Mouse (Mus musculus) granulocyte monocyte progenitor cell, adult 5-6 weeks (primary cell): ENCODE data around the gene 1810010D01Rik. TPM values are rescaled to one million over a fixed set of nuclear protein-coding genes. Genes with fewer than 3 reads are reported as not detected.

Experiments
- ATAC-seq: replicated peaks from 2 replicates; pipeline ENCODE4 v1.8.0; 2016; ENCODE audit warnings: mild to moderate bottlenecking, moderate TSS enrichment, inconsistent platforms; ENCODE audit not compliant: poor library complexity, severe bottlenecking
- total RNA-seq, 2 experiments: library from RNA; stranded (forward) in 1 of 2; stranded (reverse) in 1 of 2; fragments of 200-712, 200-1000 nt in 1 of 2; fragments of >200 nt in 1 of 2; fragmentation: Nextera tagmentation in 1 of 2; gene quantifications; 2 replicates each; pipeline ENCODE4 v1.2.3; 2014 to 2017

Gene 1810010D01Rik
- total RNA-seq, 2 experiments from 2014 or later, result not detected

DNA sequence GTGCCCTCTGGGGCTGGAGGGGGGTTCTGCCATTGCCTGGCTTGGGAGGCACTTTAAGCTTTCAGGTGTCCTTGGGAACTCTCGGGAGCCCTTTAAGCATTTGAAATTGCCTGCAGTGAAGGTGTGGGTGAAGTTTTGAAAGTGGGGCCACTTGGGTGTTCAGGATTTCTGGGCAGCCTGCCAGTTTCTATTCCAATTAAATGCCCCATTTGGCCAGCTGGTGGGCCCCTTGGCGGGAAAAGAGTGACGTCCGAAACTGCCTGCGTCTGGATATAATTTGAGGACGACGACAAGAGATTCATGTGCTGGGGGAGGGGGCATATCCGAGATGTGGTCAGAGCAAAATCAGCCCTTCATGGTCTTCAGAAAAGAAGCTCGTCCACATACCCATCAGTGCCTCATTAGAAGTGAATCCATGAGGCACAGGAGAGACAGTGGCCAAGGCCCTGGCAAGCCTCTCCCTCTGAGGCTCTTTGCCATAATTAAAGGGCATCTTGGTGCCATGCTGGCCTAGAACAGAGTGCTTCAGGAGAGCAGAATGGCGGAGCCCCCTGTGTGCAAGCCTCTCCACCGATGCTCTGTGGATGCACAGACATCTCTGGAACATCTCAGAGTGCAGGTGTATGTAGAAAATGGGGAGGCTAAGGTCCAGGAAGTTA is 26.4 kb downstream of the 1810010D01Rik start:
- ATAC-seq, result no peak

- no peak for ATAC-seq
Observed at GRCm38 (mm10) chr7:145179691-145180091, 28.2 kb downstream of the 1810010D01Rik start.

DNA sequence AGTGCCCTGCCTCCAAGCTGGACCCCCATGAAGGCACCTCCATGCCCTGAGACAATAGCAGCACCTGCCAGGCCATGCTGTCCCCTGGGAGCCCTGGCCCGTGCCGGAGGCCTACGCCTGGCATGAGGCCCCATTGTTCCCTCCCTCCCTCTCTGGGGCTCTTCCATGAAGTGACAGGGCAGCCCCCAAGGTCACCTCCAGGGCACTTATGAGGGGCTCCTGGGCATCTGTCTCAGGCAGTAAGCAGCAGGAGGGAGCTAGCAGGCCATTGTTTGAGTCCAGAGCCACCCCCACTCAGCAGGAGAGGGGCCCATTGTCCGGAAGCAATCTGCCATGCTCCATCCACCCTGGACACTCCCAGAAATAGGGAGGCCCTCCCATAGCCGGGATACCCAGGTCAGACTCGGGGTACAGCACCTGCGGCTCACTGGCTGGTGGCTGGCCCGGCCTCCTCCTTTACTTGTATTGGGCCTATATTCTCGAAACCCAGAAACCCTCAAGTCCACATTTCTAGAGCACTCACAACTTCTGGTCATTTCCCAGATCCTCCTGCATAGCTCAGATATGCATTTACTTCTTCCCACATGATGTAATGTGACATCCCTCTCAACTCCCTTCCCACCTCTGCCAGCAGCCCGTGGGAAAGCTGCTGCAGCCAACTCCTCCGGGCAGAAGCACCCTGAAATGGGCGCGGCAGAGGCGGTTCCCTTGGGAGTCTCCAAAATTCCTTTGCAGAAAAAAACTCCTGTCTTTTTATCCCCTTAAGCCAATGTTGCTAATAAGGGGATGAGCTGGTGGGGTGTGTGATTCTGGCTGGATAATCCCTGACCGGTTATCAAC is 30.9 kb downstream of the 1810010D01Rik start:
- no peak for ATAC-seq

- ATAC-seq, result no peak
Observed at GRCm38 (mm10) chr7:145173563-145173962, 34.4 kb downstream of the 1810010D01Rik start.

DNA sequence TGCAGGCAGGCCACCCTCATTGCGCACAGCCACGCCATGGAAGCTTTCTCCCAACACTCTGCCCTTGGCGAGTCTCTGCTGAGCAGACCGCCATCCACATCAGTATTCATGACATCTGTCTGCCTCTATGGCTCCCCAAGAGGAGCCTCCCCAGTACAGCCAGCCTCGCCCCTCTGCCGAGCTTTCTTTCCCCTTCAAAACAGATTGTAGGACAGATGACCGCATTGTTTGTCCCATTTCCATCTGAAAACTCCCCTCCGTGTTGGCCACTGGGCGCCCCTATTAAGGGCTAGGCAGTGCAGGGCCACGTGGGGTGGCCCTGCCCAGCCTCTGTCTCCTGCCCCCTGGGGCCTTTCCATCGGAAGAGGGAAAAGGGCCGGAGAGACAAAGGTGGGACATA is 34.8 kb downstream of the 1810010D01Rik start:
- no peak for ATAC-seq

DNA sequence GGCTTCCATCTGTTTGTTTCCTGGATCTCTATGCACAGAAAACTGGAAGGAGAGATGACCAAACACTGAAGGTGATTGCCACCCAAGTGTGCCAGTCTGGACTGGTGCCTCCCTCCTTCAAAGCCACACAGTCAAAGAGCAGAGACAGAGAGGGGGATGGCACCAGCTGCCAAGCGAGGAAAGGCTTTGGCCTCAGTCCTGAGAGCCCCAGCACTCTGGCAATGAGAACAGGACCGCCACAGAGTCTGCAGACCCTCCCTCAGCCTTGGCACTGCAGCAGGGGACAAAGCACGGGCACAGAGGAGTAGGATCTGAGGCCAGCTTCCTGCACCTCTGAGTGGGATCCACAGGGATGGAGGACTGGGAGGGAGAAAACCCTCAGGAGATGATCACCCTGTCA is 38.2 kb downstream of the 1810010D01Rik start:
- no peak for ATAC-seq

- no peak for ATAC-seq
Observed at GRCm38 (mm10) chr7:145159283-145160240, 48.4 kb downstream of the 1810010D01Rik start.

Other genes with a start within 250 kb of the 1810010D01Rik start
- gene Tpcn2, start 75.9 kb upstream of the 1810010D01Rik start, total RNA-seq (2014; fragmentation: Nextera tagmentation), result 4.8 and 7.9 TPM in 2 replicates
- 3.4 and 3.6 TPM in 2 replicates for gene Tpcn2, start 75.9 kb upstream of the 1810010D01Rik start, total RNA-seq (2017)
- not detected in 2 replicates for gene Mrgprf, start 92.7 kb upstream of the 1810010D01Rik start, total RNA-seq (2014; fragmentation: Nextera tagmentation)
- gene Mrgprf, start 92.7 kb upstream of the 1810010D01Rik start, total RNA-seq (2017), result not detected in 2 replicates
- not detected in 2 replicates for gene Mrgprd, start 106.7 kb upstream of the 1810010D01Rik start, total RNA-seq (2014; fragmentation: Nextera tagmentation)
- gene Mrgprd, start 106.7 kb upstream of the 1810010D01Rik start, total RNA-seq (2017), result not detected in 2 replicates